Mouse (Mus musculus): Measurements from ENCODE around the gene Tnrc6c. TPM values are rescaled to one million over a fixed set of nuclear protein-coding genes. Genes with fewer than 3 reads are reported as not detected.

Gene Tnrc6c
- polyA plus RNA-seq, 1 experiment: 14.6 TPM

- H3K4me1 ChIP-seq (ENCODE audit: control insufficient read depth, insufficient read depth, insufficient read length, low read length): no peaks in the 10 kb centered on the region
- no peaks in the 10 kb centered on the region for H3K36me3 ChIP-seq (ENCODE audit: control insufficient read depth, insufficient read depth, low read length)
- no peak for TF ChIP-seq CTCF (IDR thresholded peaks at IDR 0.05; ENCODE audit: extremely low read depth, insufficient read length, insufficient replicate concordance, low read depth, low read length)
- TF ChIP-seq POLR2A (IDR thresholded peaks at IDR 0.05; ENCODE audit: low read depth, low read length): no peak
- H3K27ac ChIP-seq (ENCODE audit: insufficient read depth, low read depth, low read length): no peak overlapping the region
- peaks cover 19% of the 10 kb centered on the region for H3K27me3 ChIP-seq (ENCODE audit: control insufficient read depth, insufficient read depth, low read length)
- 54% methylated on average over 6 of the region's 6 CpGs for WGBS
- H3K4me3 ChIP-seq (ENCODE audit: low read depth, low read length): no peak overlapping the region
Measured at GRCm38 (mm10) chr11:117626557-117626956, 27.5 kb upstream of the Tnrc6c start.

- Histone ChIP-seq H3K36me3 (ENCODE audit: control insufficient read depth, insufficient read depth, low read length) (no peaks in the 10 kb centered on the region), H3K4me3 (ENCODE audit: low read depth, low read length) (no peak overlapping the region), H3K4me1 (ENCODE audit: control insufficient read depth, insufficient read depth, insufficient read length, low read length) (no peaks in the 10 kb centered on the region), H3K27me3 (ENCODE audit: control insufficient read depth, insufficient read depth, low read length) (peaks cover 19% of the 10 kb centered on the region), H3K27ac (ENCODE audit: insufficient read depth, low read depth, low read length) (no peak overlapping the region)
- 52% methylated on average over 5 of the region's 5 CpGs for WGBS
- TF ChIP-seq CTCF (IDR thresholded peaks at IDR 0.05; ENCODE audit: extremely low read depth, insufficient read length, insufficient replicate concordance, low read depth, low read length): no peak
- TF ChIP-seq POLR2A (IDR thresholded peaks at IDR 0.05; ENCODE audit: low read depth, low read length): no peak
Measured at GRCm38 (mm10) chr11:117627060-117627562, 27.0 kb upstream of the Tnrc6c start.

GRCm38 (mm10) chr11:117627746-117628311 lies 26.3 kb upstream of the Tnrc6c start:
- no peaks in the 10 kb centered on the region for H3K4me1 ChIP-seq (ENCODE audit: control insufficient read depth, insufficient read depth, insufficient read length, low read length)
- TF ChIP-seq POLR2A (IDR thresholded peaks at IDR 0.05; ENCODE audit: low read depth, low read length) (no peak), CTCF (IDR thresholded peaks at IDR 0.05; ENCODE audit: extremely low read depth, insufficient read length, insufficient replicate concordance, low read depth, low read length) (no peak)
- H3K27me3 ChIP-seq (ENCODE audit: control insufficient read depth, insufficient read depth, low read length): peaks cover 19% of the 10 kb centered on the region
- 44% methylated on average over 9 of the region's 9 CpGs for whole genome bisulfite sequencing
- no peak overlapping the region for H3K4me3 ChIP-seq (ENCODE audit: low read depth, low read length)
- H3K36me3 ChIP-seq (ENCODE audit: control insufficient read depth, insufficient read depth, low read length): no peaks in the 10 kb centered on the region
- no peak overlapping the region for H3K27ac ChIP-seq (ENCODE audit: insufficient read depth, low read depth, low read length)

- TF ChIP-seq POLR2A (IDR thresholded peaks at IDR 0.05; ENCODE audit: low read depth, low read length) (no peak), CTCF (IDR thresholded peaks at IDR 0.05; ENCODE audit: extremely low read depth, insufficient read length, insufficient replicate concordance, low read depth, low read length) (no peak)
- Histone ChIP-seq H3K4me1 (ENCODE audit: control insufficient read depth, insufficient read depth, insufficient read length, low read length) (no peaks in the 10 kb centered on the region), H3K36me3 (ENCODE audit: control insufficient read depth, insufficient read depth, low read length) (no peaks in the 10 kb centered on the region), H3K4me3 (ENCODE audit: low read depth, low read length) (no peak overlapping the region), H3K27me3 (ENCODE audit: control insufficient read depth, insufficient read depth, low read length) (peaks cover 19% of the 10 kb centered on the region), H3K27ac (ENCODE audit: insufficient read depth, low read depth, low read length) (no peak overlapping the region)
- WGBS: 30% methylated on average over 9 of the region's 9 CpGs
Measured at GRCm38 (mm10) chr11:117628312-117628779, 25.7 kb upstream of the Tnrc6c start.

- Histone ChIP-seq H3K36me3 (ENCODE audit: control insufficient read depth, insufficient read depth, low read length) (no peaks in the 10 kb centered on the region), H3K27ac (ENCODE audit: insufficient read depth, low read depth, low read length) (no peak overlapping the region), H3K27me3 (ENCODE audit: control insufficient read depth, insufficient read depth, low read length) (peaks cover 19% of the 10 kb centered on the region), H3K4me1 (ENCODE audit: control insufficient read depth, insufficient read depth, insufficient read length, low read length) (no peaks in the 10 kb centered on the region), H3K4me3 (ENCODE audit: low read depth, low read length) (no peak overlapping the region)
- TF ChIP-seq POLR2A (IDR thresholded peaks at IDR 0.05; ENCODE audit: low read depth, low read length) (no peak), CTCF (IDR thresholded peaks at IDR 0.05; ENCODE audit: extremely low read depth, insufficient read length, insufficient replicate concordance, low read depth, low read length) (no peak)
- 90% methylated on average over 2 of the region's 2 CpGs for WGBS
Measured at GRCm38 (mm10) chr11:117629865-117630264, 24.2 kb upstream of the Tnrc6c start.

GRCm38 (mm10) chr11:117630868-117631565 lies 23.1 kb upstream of the Tnrc6c start:
- 89% methylated on average over 10 of the region's 11 CpGs for WGBS

DNA sequence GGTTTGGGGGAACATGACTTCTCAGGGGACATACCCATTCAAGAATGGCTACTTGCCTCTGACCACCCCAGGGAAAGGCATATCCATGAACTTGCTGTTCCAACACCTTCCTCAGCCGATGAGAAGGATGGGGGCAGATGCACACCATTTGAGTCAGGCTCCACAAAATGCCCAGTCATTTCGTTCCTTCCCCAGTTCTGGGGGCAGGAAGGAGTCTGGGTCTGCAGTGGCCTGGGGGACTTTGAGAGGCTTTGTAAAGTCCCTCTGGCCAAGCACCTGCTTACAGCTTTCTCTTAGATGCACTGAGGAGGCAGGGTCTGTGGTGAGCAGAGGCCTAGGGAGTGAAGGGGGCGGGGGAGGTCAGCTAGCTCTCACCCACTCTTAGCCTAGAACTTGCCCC lies 20.8 kb upstream of the Tnrc6c start:
- H3K27ac ChIP-seq (ENCODE audit: insufficient read depth, low read depth, low read length): no peak overlapping the region
- no peak overlapping the region for H3K4me3 ChIP-seq (ENCODE audit: low read depth, low read length)
- no peaks in the 10 kb centered on the region for H3K4me1 ChIP-seq (ENCODE audit: control insufficient read depth, insufficient read depth, insufficient read length, low read length)
- no peaks in the 10 kb centered on the region for H3K36me3 ChIP-seq (ENCODE audit: control insufficient read depth, insufficient read depth, low read length)
- no peak for TF ChIP-seq POLR2A (IDR thresholded peaks at IDR 0.05; ENCODE audit: low read depth, low read length)
- TF ChIP-seq CTCF (IDR thresholded peaks at IDR 0.05; ENCODE audit: extremely low read depth, insufficient read length, insufficient replicate concordance, low read depth, low read length): no peak
- 85% methylated on average over 3 of the region's 3 CpGs for WGBS
- peaks cover 8% of the 10 kb centered on the region; the same call in 1 of the 2 replicates for H3K27me3 ChIP-seq (ENCODE audit: control insufficient read depth, insufficient read depth, low read length)

More at GRCm38 (mm10) chr11:117630868-117631565, 23.1 kb upstream of the Tnrc6c start:
- no peak overlapping the region for H3K4me3 ChIP-seq (ENCODE audit: low read depth, low read length)
- H3K27me3 ChIP-seq (ENCODE audit: control insufficient read depth, insufficient read depth, low read length): peaks cover 17% of the 10 kb centered on the region
- TF ChIP-seq CTCF (IDR thresholded peaks at IDR 0.05; ENCODE audit: extremely low read depth, insufficient read length, insufficient replicate concordance, low read depth, low read length) (no peak), POLR2A (IDR thresholded peaks at IDR 0.05; ENCODE audit: low read depth, low read length) (no peak)
- H3K27ac ChIP-seq (ENCODE audit: insufficient read depth, low read depth, low read length): no peak overlapping the region
- H3K36me3 ChIP-seq (ENCODE audit: control insufficient read depth, insufficient read depth, low read length): no peaks in the 10 kb centered on the region
- no peaks in the 10 kb centered on the region for H3K4me1 ChIP-seq (ENCODE audit: control insufficient read depth, insufficient read depth, insufficient read length, low read length)

Measured in small intestine, adult 2 months (tissue).